Mouse (Mus musculus) cerebellum, postnatal 14 days (tissue): ENCODE data around the gene Phlda2.

Experiments used
- DNase-seq, 2 experiments: peaks; one replicate each; pipeline ENCODE4 v3.0.0; 2021; ENCODE audit warnings: mixed read lengths in 2 of 2

The Phlda2 gene

GRCm38 (mm10) chr7:143501643-143502417 is 1.1 kb downstream of the Phlda2 start:
- DNase-seq: peak; percentile 50 to 58

GRCm38 (mm10) chr7:143500912-143501311 is 2.0 kb downstream of the Phlda2 start:
- DNase-seq: no peak

- no peak for DNase-seq
These were observed 4.4 kb downstream of the Phlda2 start for GRCm38 (mm10) chr7:143498584-143498983.

GRCm38 (mm10) chr7:143495104-143495961 is 7.6 kb downstream of the Phlda2 start:
- no peak for DNase-seq

GRCm38 (mm10) chr7:143493616-143494126 is 9.3 kb downstream of the Phlda2 start:
- no peak for DNase-seq

GRCm38 (mm10) chr7:143489735-143490134 is 13.2 kb downstream of the Phlda2 start:
- DNase-seq: no peak

GRCm38 (mm10) chr7:143482541-143482940 is 20.4 kb downstream of the Phlda2 start:
- no peak for DNase-seq

GRCm38 (mm10) chr7:143481806-143482387 is 21.1 kb downstream of the Phlda2 start:
- DNase-seq: no peak

GRCm38 (mm10) chr7:143480498-143480897 is 22.5 kb downstream of the Phlda2 start:
- DNase-seq: peak; percentile 54 to 73

- no peak for DNase-seq
These were observed 25.1 kb downstream of the Phlda2 start for GRCm38 (mm10) chr7:143477800-143478199.

GRCm38 (mm10) chr7:143476702-143477335 is 26.1 kb downstream of the Phlda2 start:
- no peak for DNase-seq

GRCm38 (mm10) chr7:143475876-143476275 is 27.1 kb downstream of the Phlda2 start:
- no peak for DNase-seq

GRCm38 (mm10) chr7:143474811-143475210 is 28.1 kb downstream of the Phlda2 start:
- no peak for DNase-seq

GRCm38 (mm10) chr7:143473347-143474101 is 29.4 kb downstream of the Phlda2 start, which contains the start of gene Slc22a18:
Gene Slc22a18, plus strand, starts transcription at chr7:143473736.
- DNase-seq: no peak

- peak; percentile 86 to 90 for DNase-seq
These were observed 33.0 kb downstream of the Phlda2 start for GRCm38 (mm10) chr7:143469946-143470345.

GRCm38 (mm10) chr7:143467714-143468113 is 35.2 kb downstream of the Phlda2 start:
- no peak for DNase-seq

GRCm38 (mm10) chr7:143466099-143466677 is 36.8 kb downstream of the Phlda2 start:
- peak; percentile 94 for DNase-seq

- peak in 1 of 2 experiments; percentile 48 for DNase-seq
These were observed 38.0 kb downstream of the Phlda2 start for GRCm38 (mm10) chr7:143464811-143465560.

- DNase-seq: peak; percentile 92 to 94
These were observed 39.0 kb downstream of the Phlda2 start for GRCm38 (mm10) chr7:143463865-143464415.

GRCm38 (mm10) chr7:143462516-143462915 is 40.4 kb downstream of the Phlda2 start:
- no peak for DNase-seq
